Mouse (Mus musculus): Measurements from ENCODE around the gene St3gal3.

- no peak for TF ChIP-seq CTCF (IDR thresholded peaks at IDR 0.05; ENCODE audit: control insufficient read depth, insufficient read depth, low read length)
- TF ChIP-seq POLR2A (IDR thresholded peaks at IDR 0.05; ENCODE audit: borderline replicate concordance, control insufficient read depth, low read depth, low read length) = no peak
These were observed 2.6 kb upstream of the St3gal3 start for GRCm38 (mm10) chr4:118137311-118137710.

Measured in bone marrow, adult 2 months (tissue).